Mouse (Mus musculus): ENCODE data around the gene Stk31.

DNA sequence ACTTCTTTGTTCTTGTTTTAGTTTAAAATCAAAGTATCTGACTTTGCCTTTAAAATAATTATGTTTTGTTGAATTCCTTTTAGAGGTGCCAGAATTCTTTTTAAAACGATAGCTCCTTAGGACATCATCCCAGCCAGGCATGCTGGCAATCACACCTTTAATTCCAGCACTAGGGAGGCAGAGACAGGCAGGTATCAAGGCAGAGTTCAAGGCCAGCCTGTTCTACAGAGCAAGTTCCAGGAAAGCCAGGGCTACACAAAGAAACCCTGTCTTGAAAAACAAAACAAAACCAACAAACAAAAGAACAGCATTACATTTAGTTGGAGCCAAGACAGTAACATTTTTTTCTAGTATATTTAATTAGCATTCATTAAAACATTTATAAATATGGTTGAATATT, 20.6 kb downstream of the Stk31 start:
- TF ChIP-seq POLR2A (IDR thresholded peaks at IDR 0.05; ENCODE audit: control insufficient read depth, low read depth, low read length) (no peak), CTCF (IDR thresholded peaks at IDR 0.05; ENCODE audit: control insufficient read depth, insufficient read depth, insufficient replicate concordance, low read depth, low read length) (no peak)

Measured in testis, adult 2 months (tissue).